Mouse (Mus musculus): ENCODE results near the gene Gm26897. TPM values are rescaled to one million over a fixed set of nuclear protein-coding genes. Genes with fewer than 3 reads are reported as not detected.

Gene Gm26897
- not detected in 2 replicates for total RNA-seq (2015; ENCODE audit: low replicate concordance)
- not detected in 2 replicates for total RNA-seq (2017; ENCODE audit: low replicate concordance)

- no peak for ATAC-seq (replicated peaks; ENCODE audit: low FRiP score, poor library complexity, severe bottlenecking)
Observed at GRCm38 (mm10) chr5:111733851-111734250, at the start of gene Gm26897. Gene Gm26897 (plus strand): TSS chr5:111733924.

- no peak for ATAC-seq (replicated peaks; ENCODE audit: low FRiP score, poor library complexity, severe bottlenecking)
Observed at GRCm38 (mm10) chr5:111687370-111687769, 46.4 kb upstream of the Gm26897 start.

DNA sequence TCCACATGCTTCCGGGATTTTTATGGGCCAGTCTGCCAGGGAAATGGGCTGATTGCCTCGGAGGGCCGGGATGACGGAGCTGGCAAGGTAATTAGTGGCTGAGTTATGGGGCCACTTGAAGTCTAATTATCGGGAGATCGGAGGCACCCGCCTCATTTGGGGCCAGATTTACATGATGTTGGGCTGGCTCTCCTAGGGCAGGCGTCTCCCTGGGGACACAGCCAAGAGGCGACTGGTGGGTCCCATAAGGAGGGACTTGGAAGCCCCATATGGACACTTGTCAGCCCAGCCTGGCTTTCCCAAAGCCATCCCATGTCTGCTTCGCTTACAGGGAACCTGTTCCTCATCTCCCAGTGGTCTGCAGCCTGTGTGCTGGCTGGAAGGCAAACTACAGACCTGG, 45.1 kb upstream of the Gm26897 start:
- no peak for ATAC-seq (replicated peaks; ENCODE audit: low FRiP score, poor library complexity, severe bottlenecking)

DNA sequence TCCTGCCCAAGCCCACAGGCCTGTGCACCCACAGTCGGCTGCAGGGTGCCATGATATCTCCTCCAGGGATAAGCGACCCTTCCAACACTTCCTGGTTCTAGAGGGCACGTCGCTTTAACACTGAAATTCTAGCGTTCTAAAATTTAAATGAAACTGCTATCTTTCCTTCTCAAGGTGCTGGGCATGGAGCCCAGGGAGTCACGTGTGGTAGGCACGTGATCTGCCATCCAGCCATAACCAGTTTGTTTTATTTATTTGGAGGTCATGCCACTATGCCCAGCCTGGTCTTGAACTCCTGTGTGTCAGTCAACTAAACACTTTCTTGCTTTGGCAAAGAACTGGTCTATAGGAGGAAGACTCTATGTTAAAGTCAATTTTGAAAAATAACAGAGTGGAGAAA, 35.7 kb upstream of the Gm26897 start:
- no peak for ATAC-seq (replicated peaks; ENCODE audit: low FRiP score, poor library complexity, severe bottlenecking)

DNA sequence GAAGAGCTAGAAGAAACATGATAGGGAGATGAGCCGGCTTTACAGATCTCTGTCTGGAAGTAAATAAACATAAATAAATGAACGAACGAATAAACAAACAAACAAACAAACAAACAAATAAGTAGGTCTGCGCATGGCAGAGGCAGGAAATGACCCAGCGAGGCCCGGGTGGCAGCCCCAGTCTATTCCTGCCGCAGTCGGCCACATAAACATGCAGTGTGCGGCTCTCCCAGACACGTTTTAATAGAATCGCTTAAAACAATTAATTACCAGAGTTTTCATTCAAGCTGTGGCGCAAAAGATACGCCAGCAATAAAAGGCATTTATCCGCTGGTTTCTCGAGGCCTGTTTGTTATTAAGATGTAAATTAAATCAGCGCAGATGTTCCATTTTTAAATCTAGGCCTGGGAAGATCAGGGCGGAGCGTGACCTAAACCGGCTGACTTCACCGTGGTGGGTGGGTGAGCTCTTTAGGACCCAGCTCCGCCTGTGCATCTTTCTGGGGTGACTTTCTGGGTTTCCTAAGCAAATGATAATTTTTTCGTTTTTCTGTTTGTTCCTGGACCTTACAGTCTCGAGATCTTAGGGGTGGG, 33.9 kb upstream of the Gm26897 start:
- ATAC-seq (replicated peaks; ENCODE audit: low FRiP score, poor library complexity, severe bottlenecking), result no peak

DNA sequence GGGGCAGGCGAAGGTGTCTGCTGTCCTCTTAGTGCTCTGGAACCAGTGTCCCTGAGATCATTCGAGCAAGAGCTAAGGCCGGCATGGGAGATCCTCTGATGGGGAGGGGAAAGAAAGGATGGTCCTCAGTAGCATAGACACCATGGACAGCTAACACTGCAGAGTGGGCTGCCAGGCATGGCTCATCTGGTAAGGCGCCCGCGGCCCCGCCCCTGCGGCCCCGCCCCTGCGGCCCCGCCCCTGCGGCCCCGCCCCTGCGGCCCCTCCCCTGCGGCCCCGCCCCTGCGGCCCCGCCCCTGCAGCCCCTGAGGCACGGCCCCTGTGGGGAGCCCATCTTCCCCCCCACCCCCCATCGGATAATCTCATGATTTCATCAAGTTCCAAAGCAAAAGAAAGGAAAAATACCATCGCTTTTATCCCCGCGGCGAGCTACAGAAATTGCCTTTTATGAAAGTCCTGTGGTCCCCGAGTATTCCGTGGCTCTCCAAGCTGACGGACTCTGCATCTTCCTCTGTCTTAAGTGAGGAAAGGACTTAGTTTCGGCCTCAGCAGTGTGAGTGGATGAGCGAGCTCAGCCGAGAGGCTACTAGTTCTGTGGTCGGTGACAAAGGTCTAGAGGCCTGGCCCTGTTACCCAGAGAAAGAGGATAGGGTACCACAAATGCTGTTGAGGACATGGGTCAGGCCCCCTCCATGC, 31.9 kb upstream of the Gm26897 start:
- ATAC-seq (replicated peaks; ENCODE audit: low FRiP score, poor library complexity, severe bottlenecking), result no peak

DNA sequence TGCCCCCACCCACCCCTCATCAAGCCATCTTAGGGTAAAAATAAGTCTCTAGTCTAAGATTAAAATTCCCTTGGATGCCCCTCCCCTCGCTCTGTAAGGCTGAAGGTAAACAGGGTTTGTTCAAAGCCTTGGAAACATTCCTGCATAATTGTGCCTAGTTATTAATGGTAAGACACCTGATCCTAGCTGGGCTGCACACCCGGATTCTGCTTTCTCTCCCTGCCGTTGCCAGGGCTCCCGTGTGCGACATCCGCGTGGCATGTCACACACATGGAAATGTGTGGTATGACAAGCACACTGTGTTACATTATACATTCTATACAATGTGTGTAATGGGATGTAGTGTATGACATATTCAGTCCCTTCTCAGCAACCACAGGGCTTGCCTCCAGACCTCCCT, 30.1 kb upstream of the Gm26897 start:
- no peak for ATAC-seq (replicated peaks; ENCODE audit: low FRiP score, poor library complexity, severe bottlenecking)

DNA sequence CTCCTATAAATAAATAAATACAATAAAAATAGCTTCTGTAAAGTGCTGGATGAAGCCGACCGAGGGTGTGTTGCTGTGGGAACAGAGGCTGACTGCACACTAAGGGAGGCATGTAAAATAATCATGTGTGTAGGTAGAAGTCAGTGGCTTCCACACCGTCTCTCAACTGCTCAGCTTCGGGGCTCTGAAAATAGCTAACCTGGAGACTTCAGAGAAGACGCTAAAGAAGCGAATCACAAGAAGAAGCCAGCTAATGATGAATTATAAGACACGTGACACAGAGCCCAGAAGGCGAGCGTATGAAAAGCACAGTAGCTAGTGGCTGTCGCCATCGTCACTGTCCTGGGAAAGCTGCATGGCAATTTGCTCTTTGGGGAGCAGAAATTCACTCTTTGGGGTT, 29.4 kb upstream of the Gm26897 start:
- ATAC-seq (replicated peaks; ENCODE audit: low FRiP score, poor library complexity, severe bottlenecking), result no peak

DNA sequence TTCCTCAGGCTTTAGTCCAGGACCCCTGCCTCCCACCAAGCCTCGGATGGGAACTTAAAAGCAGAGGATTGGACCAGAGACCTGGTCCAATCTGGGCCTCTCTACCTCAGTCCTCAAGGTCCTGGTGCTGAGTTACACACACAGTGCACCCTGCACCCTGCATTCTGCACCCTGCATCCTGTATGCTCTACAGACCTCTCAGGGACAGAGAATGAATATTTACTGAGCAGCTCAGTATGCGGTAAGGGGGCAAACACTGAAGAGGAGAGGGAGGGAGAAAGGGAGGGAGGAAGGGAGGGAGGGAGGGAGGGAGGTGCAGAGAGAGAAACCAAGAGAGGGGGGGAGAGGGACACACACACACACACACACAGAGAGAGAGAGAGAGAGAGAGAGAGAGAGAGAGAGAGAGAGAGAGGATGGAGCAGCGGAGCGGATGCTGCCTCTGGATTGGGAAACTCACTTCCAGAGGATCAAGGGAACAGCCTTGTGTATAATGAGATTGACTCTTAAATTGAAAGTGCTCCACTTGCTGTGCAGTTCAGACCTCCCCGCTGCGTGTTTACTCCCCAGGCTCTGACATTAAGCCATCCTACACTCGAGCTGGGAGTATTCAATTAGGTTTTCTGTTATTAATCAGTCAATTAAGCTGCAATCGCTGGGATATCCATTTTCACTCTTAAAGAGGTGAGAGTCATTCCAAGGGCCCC, 24.4 kb upstream of the Gm26897 start:
- no peak for ATAC-seq (replicated peaks; ENCODE audit: low FRiP score, poor library complexity, severe bottlenecking)

GRCm38 (mm10) chr5:111719018-111719417, 14.7 kb upstream of the Gm26897 start:
- no peak for ATAC-seq (replicated peaks; ENCODE audit: low FRiP score, poor library complexity, severe bottlenecking)

DNA sequence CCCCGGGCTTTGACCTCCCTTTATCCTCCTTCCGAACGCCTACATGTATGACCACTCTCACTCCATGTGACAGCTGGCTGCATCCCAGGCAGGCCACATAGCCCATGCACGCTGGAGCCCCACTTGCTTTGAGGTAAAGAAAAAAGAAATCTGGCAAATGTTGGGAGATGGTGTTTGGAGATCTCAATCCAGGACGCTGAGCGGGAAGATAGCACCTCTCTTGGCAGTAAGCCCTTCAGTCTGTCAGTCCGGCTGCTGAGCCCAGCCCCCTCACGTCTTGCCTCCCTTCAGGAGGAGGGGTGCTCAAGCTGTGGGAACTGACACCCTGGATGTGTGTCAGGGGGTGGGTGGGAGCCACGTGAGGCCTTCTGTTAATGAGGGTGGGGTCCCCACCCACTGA, 13.0 kb upstream of the Gm26897 start:
- ATAC-seq (replicated peaks; ENCODE audit: low FRiP score, poor library complexity, severe bottlenecking), result no peak

GRCm38 (mm10) chr5:111724713-111725112, 9.0 kb upstream of the Gm26897 start:
- ATAC-seq (replicated peaks; ENCODE audit: low FRiP score, poor library complexity, severe bottlenecking), result no peak

DNA sequence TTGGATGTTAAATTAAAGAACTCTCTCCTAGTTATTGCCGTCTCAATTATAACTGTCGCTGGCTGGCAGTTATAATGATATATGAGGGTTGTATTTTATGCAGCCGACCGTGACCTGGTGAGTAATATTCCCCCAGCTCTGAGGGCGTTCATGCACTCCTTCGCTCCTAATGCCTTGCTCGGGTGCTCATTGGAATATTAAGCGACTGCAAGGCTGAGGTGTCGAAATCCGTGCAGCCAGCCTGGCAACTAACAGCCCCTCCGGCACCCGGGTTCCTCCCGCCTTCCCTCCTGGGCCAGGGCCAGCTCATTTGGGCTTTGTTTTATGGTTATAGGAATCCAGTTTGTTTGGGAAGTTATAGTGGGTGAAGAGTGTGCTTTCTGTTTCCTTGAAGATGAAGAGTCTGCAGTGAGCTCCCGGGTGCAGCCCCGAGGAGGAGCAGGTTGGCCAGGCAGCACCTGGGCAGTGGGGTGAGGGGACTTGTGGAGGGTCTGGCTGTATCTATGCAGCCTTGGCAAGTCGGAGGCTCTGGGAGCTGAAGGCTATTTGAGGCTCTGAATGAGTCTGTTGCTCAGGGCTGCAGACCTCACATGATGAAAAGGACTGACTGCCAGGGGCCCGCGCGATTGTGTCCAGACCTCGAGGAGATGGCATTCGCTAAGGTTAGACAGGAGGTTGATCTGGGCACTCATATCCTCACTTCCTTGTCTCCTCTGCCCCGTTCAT, 8.4 kb upstream of the Gm26897 start:
- no peak for ATAC-seq (replicated peaks; ENCODE audit: low FRiP score, poor library complexity, severe bottlenecking)

DNA sequence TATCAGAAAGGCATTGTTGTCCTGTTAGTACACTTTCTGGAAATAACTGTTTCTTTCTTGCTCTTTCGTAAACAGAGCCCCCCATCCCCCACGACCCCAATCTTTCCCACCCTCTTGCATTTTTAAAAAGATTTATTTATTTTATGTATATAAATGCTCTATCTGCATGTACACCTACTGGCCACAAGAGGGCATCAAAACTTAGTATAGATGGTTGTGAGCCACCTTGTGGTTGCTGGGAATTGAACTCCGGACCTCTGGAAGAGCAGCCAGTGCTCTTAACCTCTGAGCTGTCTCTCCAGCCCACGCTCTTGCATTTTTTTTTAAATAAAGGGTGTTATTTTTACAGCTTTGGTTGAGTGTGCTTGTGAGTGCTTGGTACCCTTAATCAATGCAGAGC, 5.3 kb upstream of the Gm26897 start:
- no peak for ATAC-seq (replicated peaks; ENCODE audit: low FRiP score, poor library complexity, severe bottlenecking)

DNA sequence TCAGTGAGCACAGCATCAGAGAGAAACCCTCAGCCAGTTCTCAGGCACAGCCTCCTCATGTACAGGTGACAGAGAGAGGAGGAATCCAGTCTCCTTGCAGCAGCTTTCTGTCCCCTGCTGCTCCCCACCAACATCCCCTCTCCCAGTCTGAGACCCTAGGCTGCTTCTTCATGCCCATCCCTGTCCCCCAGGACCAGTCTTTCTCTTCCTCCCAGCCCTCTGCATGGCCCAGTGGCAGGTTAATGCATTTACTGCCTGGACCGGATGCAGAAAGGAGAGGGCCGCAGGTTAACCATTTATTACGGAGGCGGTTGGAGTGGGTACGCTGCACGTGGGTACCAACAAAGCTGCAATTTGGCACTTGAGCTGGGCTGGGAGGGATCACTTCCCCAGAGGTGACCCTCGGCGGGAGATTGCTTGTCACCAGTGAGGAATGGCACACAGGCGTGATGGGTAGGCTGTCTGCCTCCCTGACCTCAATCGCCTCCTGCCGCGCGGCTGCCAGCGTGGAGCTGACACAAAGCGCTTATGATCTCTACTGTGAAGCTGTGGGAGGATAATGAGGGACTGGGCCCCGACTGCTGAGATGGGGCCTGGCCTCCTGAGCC, 3.1 kb upstream of the Gm26897 start:
- ATAC-seq (replicated peaks; ENCODE audit: low FRiP score, poor library complexity, severe bottlenecking), result no peak

DNA sequence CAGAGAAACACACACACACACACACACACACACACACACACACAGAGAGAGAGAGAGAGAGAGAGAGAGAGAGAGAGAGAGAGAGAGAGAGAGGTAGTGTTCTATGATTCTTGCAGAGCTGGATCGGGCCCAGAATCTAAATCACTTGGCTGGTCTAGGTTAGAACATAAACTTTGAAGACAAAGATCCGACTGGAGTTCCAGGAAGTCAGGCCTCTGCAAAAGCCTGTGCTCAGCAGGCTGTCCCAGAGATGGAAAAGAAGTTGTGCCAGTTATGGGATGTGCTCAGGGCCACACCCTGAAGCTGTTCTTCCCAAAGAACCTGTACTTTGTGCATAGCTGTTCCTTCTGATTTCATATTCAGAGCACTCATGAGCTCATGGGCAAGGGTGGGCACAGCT, 1.5 kb upstream of the Gm26897 start:
- no peak for ATAC-seq (replicated peaks; ENCODE audit: low FRiP score, poor library complexity, severe bottlenecking)

GRCm38 (mm10) chr5:111739480-111739879, 5.8 kb downstream of the Gm26897 start:
- no peak for ATAC-seq (replicated peaks; ENCODE audit: low FRiP score, poor library complexity, severe bottlenecking)

DNA sequence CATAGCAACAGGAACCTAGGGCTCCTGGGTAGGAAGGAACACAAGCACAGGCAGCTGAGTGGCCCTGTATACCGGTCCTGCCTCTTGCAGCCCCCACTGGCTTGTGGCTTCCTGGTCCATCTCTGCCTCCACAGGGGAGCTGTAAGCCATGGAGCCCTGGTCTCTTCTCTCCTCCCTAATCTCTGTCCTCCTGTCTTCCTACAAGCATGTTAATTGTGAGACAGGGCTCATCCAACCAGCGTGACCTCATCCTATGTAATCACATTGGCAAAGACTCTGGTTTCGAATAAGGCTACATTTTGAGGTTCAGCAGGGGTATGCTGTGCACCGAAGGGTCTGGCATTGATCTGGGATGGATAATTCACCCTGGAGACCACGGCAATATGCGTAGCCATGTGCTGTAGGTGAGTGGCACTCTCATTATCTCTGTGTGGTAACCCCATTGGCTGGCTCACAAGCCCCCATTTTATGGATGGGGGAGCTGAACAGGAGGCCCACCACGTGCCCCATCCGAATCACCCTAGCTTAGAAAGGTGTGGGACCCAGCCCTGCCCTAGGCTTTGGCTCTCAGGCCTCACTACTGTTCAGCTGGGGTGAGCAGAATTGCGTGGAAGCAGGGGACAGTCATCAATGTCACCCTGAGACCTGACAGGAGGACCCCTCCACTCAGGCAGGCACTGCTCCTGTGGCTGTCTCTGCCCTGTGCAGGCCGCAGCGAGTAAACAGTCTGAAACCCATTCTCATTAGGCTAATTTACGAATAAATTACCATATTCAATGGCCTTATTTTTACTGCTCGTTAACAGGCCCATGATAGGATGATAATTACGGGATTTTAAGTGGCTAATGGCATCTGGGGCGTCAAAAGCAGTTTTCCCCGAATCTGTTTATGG, 6.9 kb downstream of the Gm26897 start:
- no peak for ATAC-seq (replicated peaks; ENCODE audit: low FRiP score, poor library complexity, severe bottlenecking)

- no peak for ATAC-seq (replicated peaks; ENCODE audit: low FRiP score, poor library complexity, severe bottlenecking)
Observed at GRCm38 (mm10) chr5:111741352-111741751, 7.6 kb downstream of the Gm26897 start.
